Mouse (Mus musculus) kidney, postnatal 10 days (tissue): ENCODE measurements around the gene Micall1.

Experiments
- DNase-seq: peaks from one replicate; pipeline ENCODE4 v3.0.0; 2021; ENCODE audit warnings: mixed read lengths

Gene Micall1

GRCm38 (mm10) chr15:79097611-79098025 is 11.1 kb upstream of the Micall1 start:
- peak; percentile 81 for DNase-seq

GRCm38 (mm10) chr15:79098220-79098619 is 10.5 kb upstream of the Micall1 start:
- DNase-seq, result peak; percentile 46

- DNase-seq, result peak; percentile 77
These were observed 9.8 kb upstream of the Micall1 start for GRCm38 (mm10) chr15:79098868-79099267.

GRCm38 (mm10) chr15:79099456-79099855 is 9.2 kb upstream of the Micall1 start:
- DNase-seq, result peak; percentile 46

- no peak for DNase-seq
These were observed 8.3 kb upstream of the Micall1 start for GRCm38 (mm10) chr15:79100391-79100790.

- DNase-seq, result no peak
These were observed 7.2 kb upstream of the Micall1 start for GRCm38 (mm10) chr15:79101531-79101930.

GRCm38 (mm10) chr15:79103264-79103663 is 5.4 kb upstream of the Micall1 start:
- no peak for DNase-seq

GRCm38 (mm10) chr15:79105804-79106203 is 2.9 kb upstream of the Micall1 start:
- DNase-seq, result no peak

GRCm38 (mm10) chr15:79107966-79108365 is 732 bp upstream of the Micall1 start:
- no peak for DNase-seq

- no peak for DNase-seq
These were observed 730 bp downstream of the Micall1 start for GRCm38 (mm10) chr15:79109321-79109934.

- DNase-seq, result no peak
These were observed 1.3 kb downstream of the Micall1 start for GRCm38 (mm10) chr15:79110031-79110430.

GRCm38 (mm10) chr15:79110528-79110927 is 1.8 kb downstream of the Micall1 start:
- DNase-seq, result no peak

- peak; percentile 63 for DNase-seq
These were observed 3.1 kb downstream of the Micall1 start for GRCm38 (mm10) chr15:79111774-79112173.

- DNase-seq, result peak; percentile 66
These were observed 6.6 kb downstream of the Micall1 start for GRCm38 (mm10) chr15:79115276-79115675.

- no peak for DNase-seq
These were observed 10.8 kb downstream of the Micall1 start for GRCm38 (mm10) chr15:79119491-79119890.

- no peak for DNase-seq
These were observed 13.4 kb downstream of the Micall1 start for GRCm38 (mm10) chr15:79122119-79122518.

- DNase-seq, result no peak
These were observed 13.8 kb downstream of the Micall1 start for GRCm38 (mm10) chr15:79122546-79122945.

GRCm38 (mm10) chr15:79123751-79124150 is 15.1 kb downstream of the Micall1 start:
- no peak for DNase-seq

GRCm38 (mm10) chr15:79124331-79124875 is 15.7 kb downstream of the Micall1 start:
- DNase-seq, result no peak

- peak; percentile 73 for DNase-seq
These were observed 17.7 kb downstream of the Micall1 start for GRCm38 (mm10) chr15:79126217-79126932.

- DNase-seq, result no peak
These were observed 18.4 kb downstream of the Micall1 start for GRCm38 (mm10) chr15:79127101-79127500.

- no peak for DNase-seq
These were observed 19.5 kb downstream of the Micall1 start for GRCm38 (mm10) chr15:79128208-79128607.

- no peak for DNase-seq
These were observed 20.6 kb downstream of the Micall1 start for GRCm38 (mm10) chr15:79129311-79129710.

- DNase-seq, result peak; percentile 63
These were observed 22.1 kb downstream of the Micall1 start for GRCm38 (mm10) chr15:79130782-79131181.
